Mouse (Mus musculus): ENCODE results near the gene Gm36176. TPM values are rescaled to one million over a fixed set of nuclear protein-coding genes. Genes with fewer than 3 reads are reported as not detected.

Gene Gm36176
- polyA plus RNA-seq, 1 experiment from 2014 or later, result not detected

- H3K9me3 ChIP-seq, result peaks cover 14% of the 10 kb centered on the region; the same call in 1 of the 2 replicates
- H3K4me3 ChIP-seq (replicated peaks), result no peak overlapping the region
- H3K27ac ChIP-seq, result no peak overlapping the region
- no peak for ATAC-seq
- H3K4me2 ChIP-seq (replicated peaks), result no peak overlapping the region
- H3K36me3 ChIP-seq, result no peaks in the 10 kb centered on the region
- H3K9ac ChIP-seq (replicated peaks), result no peak overlapping the region
- no peaks in the 10 kb centered on the region for H3K27me3 ChIP-seq
- H3K4me1 ChIP-seq (replicated peaks), result no peaks in the 10 kb centered on the region
- 74% methylated on average over 6 of the region's 6 CpGs for whole genome bisulfite sequencing
These were observed 7.6 kb upstream of the Gm36176 start for GRCm38 (mm10) chr10:77839006-77839405.

- peaks cover 22% of the 10 kb centered on the region; the same call in 1 of the 2 replicates for H3K9me3 ChIP-seq
- no peaks in the 10 kb centered on the region for H3K4me1 ChIP-seq (replicated peaks)
- H3K27me3 ChIP-seq, result no peaks in the 10 kb centered on the region
- no peak overlapping the region for H3K27ac ChIP-seq
- no peak overlapping the region for H3K9ac ChIP-seq (replicated peaks)
- no peak overlapping the region for H3K4me2 ChIP-seq (replicated peaks)
- 11% methylated on average over 2 of the region's 2 CpGs for WGBS
- no peaks in the 10 kb centered on the region for H3K36me3 ChIP-seq
- H3K4me3 ChIP-seq (replicated peaks), result no peak overlapping the region
- ATAC-seq, result no peak
These were observed 358 bp downstream of the Gm36176 start for GRCm38 (mm10) chr10:77846961-77847360.

GRCm38 (mm10) chr10:77847538-77847937 is 935 bp downstream of the Gm36176 start:
- Histone ChIP-seq H3K27ac (no peak overlapping the region), H3K4me3 (replicated peaks) (no peak overlapping the region), H3K4me2 (replicated peaks) (no peak overlapping the region), H3K27me3 (no peaks in the 10 kb centered on the region), H3K9me3 (peaks cover 22% of the 10 kb centered on the region; the same call in 1 of the 2 replicates), H3K4me1 (replicated peaks) (no peaks in the 10 kb centered on the region), H3K9ac (replicated peaks) (no peak overlapping the region), H3K36me3 (no peaks in the 10 kb centered on the region)
- 86% methylated on average over 2 of the region's 2 CpGs for WGBS
- ATAC-seq, result no peak

- no peak within 1 kb of the TSS for H3K4me2 ChIP-seq (replicated peaks)
- no peak within 1 kb of the TSS for H3K4me3 ChIP-seq (replicated peaks)
- no peak for ATAC-seq
- H3K9me3 ChIP-seq, result 0 out of 2 replicates have a peak, but pooled peaks cover 4% of the 10 kb centered on the region
- H3K36me3 ChIP-seq, result no peaks in the 10 kb centered on the region
- H3K27ac ChIP-seq, result no peak within 1 kb of the TSS
- 72% methylated on average over 9 of the region's 9 CpGs for WGBS
- no peak within 1 kb of the TSS for H3K9ac ChIP-seq (replicated peaks)
- no peaks in the 10 kb centered on the region for H3K27me3 ChIP-seq
- peaks cover 5% of the 10 kb centered on the region; the same call in 1 of the 2 replicates for H3K4me1 ChIP-seq (replicated peaks)
These were observed 6.0 kb downstream of the Gm36176 start, which contains the start of gene Gm10318 for GRCm38 (mm10) chr10:77852559-77852958. Gene Gm10318 (plus strand): TSS chr10:77852859.

- H3K4me3 ChIP-seq (replicated peaks), result no peak within 1 kb of the TSS
- no peak for ATAC-seq
- H3K4me2 ChIP-seq (replicated peaks), result no peak within 1 kb of the TSS
- H3K36me3 ChIP-seq, result no peaks in the 10 kb centered on the region
- H3K27me3 ChIP-seq, result no peaks in the 10 kb centered on the region
- no peak within 1 kb of the TSS for H3K9ac ChIP-seq (replicated peaks)
- H3K27ac ChIP-seq, result no peak within 1 kb of the TSS
- 0 out of 2 replicates have a peak, but pooled peaks cover 5% of the 10 kb centered on the region for H3K4me1 ChIP-seq (replicated peaks)
- H3K9me3 ChIP-seq, result no peaks in the 10 kb centered on the region
- 50% methylated on average over 7 of the region's 7 CpGs for WGBS
These were observed 15.1 kb downstream of the Gm36176 start, which contains the start of gene Gm3285 for GRCm38 (mm10) chr10:77861675-77862074. Gene Gm3285 (plus strand): TSS chr10:77861975.

- H3K27ac ChIP-seq, result no peak overlapping the region
- peak overlapping the region; percentile 36 for H3K4me2 ChIP-seq (replicated peaks)
- 0 out of 2 replicates have a peak, but pooled peaks cover 5% of the 10 kb centered on the region for H3K4me1 ChIP-seq (replicated peaks)
- no peaks in the 10 kb centered on the region for H3K27me3 ChIP-seq
- H3K9me3 ChIP-seq, result no peaks in the 10 kb centered on the region
- ATAC-seq, result peak; percentile 70
- WGBS, result 47% methylated on average over 14 of the region's 14 CpGs
- peak overlapping the region; percentile 7; the same call in 1 of the 2 replicates for H3K4me3 ChIP-seq (replicated peaks)
- H3K36me3 ChIP-seq, result no peaks in the 10 kb centered on the region
- H3K9ac ChIP-seq (replicated peaks), result no peak overlapping the region
These were observed 17.6 kb downstream of the Gm36176 start for GRCm38 (mm10) chr10:77864067-77864761.

GRCm38 (mm10) chr10:77864762-77865143 is 18.1 kb downstream of the Gm36176 start:
- Histone ChIP-seq H3K4me2 (replicated peaks) (peak overlapping the region; percentile 36), H3K27ac (no peak overlapping the region), H3K9me3 (no peaks in the 10 kb centered on the region), H3K4me1 (replicated peaks) (0 out of 2 replicates have a peak, but pooled peaks cover 5% of the 10 kb centered on the region), H3K4me3 (replicated peaks) (peak overlapping the region; percentile 7; the same call in 1 of the 2 replicates), H3K36me3 (no peaks in the 10 kb centered on the region), H3K9ac (replicated peaks) (no peak overlapping the region), H3K27me3 (no peaks in the 10 kb centered on the region)
- ATAC-seq, result peak; percentile 48; the same call in 1 of the 2 replicates
- 37% methylated on average over 11 of the region's 11 CpGs for whole genome bisulfite sequencing

- no peaks in the 10 kb centered on the region for H3K36me3 ChIP-seq
- 0 out of 2 replicates have a peak, but pooled peaks cover 5% of the 10 kb centered on the region for H3K4me1 ChIP-seq (replicated peaks)
- no peak overlapping the region for H3K27ac ChIP-seq
- no peak overlapping the region for H3K9ac ChIP-seq (replicated peaks)
- no peaks in the 10 kb centered on the region; the same call in 1 of the 2 replicates for H3K9me3 ChIP-seq
- H3K4me3 ChIP-seq (replicated peaks), result no peak overlapping the region
- ATAC-seq, result no peak
- no peaks in the 10 kb centered on the region for H3K27me3 ChIP-seq
- no peak overlapping the region for H3K4me2 ChIP-seq (replicated peaks)
- WGBS, result 60% methylated on average over 1 of the region's 1 CpGs
These were observed 20.9 kb downstream of the Gm36176 start for GRCm38 (mm10) chr10:77867546-77867945.

GRCm38 (mm10) chr10:77869651-77870050 is 23.0 kb downstream of the Gm36176 start:
- no peak overlapping the region for H3K9ac ChIP-seq (replicated peaks)
- H3K4me3 ChIP-seq (replicated peaks), result no peak overlapping the region
- no peaks in the 10 kb centered on the region for H3K36me3 ChIP-seq
- no peak overlapping the region for H3K4me2 ChIP-seq (replicated peaks)
- no peak for ATAC-seq
- no peak overlapping the region for H3K27ac ChIP-seq
- WGBS, result 84% methylated on average over 7 of the region's 7 CpGs
- no peaks in the 10 kb centered on the region; the same call in 1 of the 2 replicates for H3K9me3 ChIP-seq
- no peaks in the 10 kb centered on the region for H3K27me3 ChIP-seq
- H3K4me1 ChIP-seq (replicated peaks), result no peaks in the 10 kb centered on the region

- Histone ChIP-seq H3K4me2 (replicated peaks) (no peak overlapping the region), H3K9me3 (no peaks in the 10 kb centered on the region), H3K4me1 (replicated peaks) (no peaks in the 10 kb centered on the region), H3K27me3 (no peaks in the 10 kb centered on the region), H3K9ac (replicated peaks) (no peak overlapping the region), H3K27ac (no peak overlapping the region), H3K4me3 (replicated peaks) (no peak overlapping the region), H3K36me3 (no peaks in the 10 kb centered on the region)
- WGBS, result 69% methylated on average over 6 of the region's 6 CpGs
- ATAC-seq, result no peak
These were observed 32.4 kb downstream of the Gm36176 start for GRCm38 (mm10) chr10:77878985-77879384.

- Histone ChIP-seq H3K9me3 (no peaks in the 10 kb centered on the region), H3K27me3 (no peaks in the 10 kb centered on the region), H3K9ac (replicated peaks) (no peak overlapping the region), H3K4me3 (replicated peaks) (no peak overlapping the region), H3K27ac (no peak overlapping the region), H3K4me2 (replicated peaks) (no peak overlapping the region), H3K4me1 (replicated peaks) (no peaks in the 10 kb centered on the region), H3K36me3 (no peaks in the 10 kb centered on the region)
- WGBS, result 88% methylated on average over 3 of the region's 3 CpGs
- ATAC-seq, result no peak
These were observed 33.7 kb downstream of the Gm36176 start for GRCm38 (mm10) chr10:77880305-77880704.

GRCm38 (mm10) chr10:77882553-77882952 is 36.0 kb downstream of the Gm36176 start:
- Histone ChIP-seq H3K36me3 (no peaks in the 10 kb centered on the region), H3K9me3 (no peaks in the 10 kb centered on the region), H3K4me3 (replicated peaks) (no peak overlapping the region), H3K4me1 (replicated peaks) (no peaks in the 10 kb centered on the region), H3K27me3 (no peaks in the 10 kb centered on the region), H3K9ac (replicated peaks) (no peak overlapping the region), H3K27ac (no peak overlapping the region), H3K4me2 (replicated peaks) (no peak overlapping the region)
- no peak for ATAC-seq
- 87% methylated on average over 5 of the region's 5 CpGs for WGBS

Measured in midbrain, embryonic 13.5 days (tissue).